Mouse (Mus musculus) bone marrow, adult 2 months (tissue): Measurements from ENCODE around the gene Stau1. TPM values are rescaled to one million over a fixed set of nuclear protein-coding genes. Genes with fewer than 3 reads are reported as not detected.

ENCODE experiments used
- H3K27ac ChIP-seq: fragments of 200-500 bp; 2 replicates; pipeline ENCODE4 v1.5.1; 2012; ENCODE audit warnings: low read depth, mild to moderate bottlenecking, control low read depth, inconsistent platforms, low read length; ENCODE audit not compliant: control insufficient read depth, poor library complexity, insufficient read depth
- H3K4me1 ChIP-seq: fragments of 200-500 bp; 2 replicates; pipeline ENCODE4 v1.6.1; 2011; ENCODE audit warnings: low read length; ENCODE audit not compliant: control insufficient read depth, insufficient read depth
- H3K4me3 ChIP-seq: fragments of 200-500 bp; replicated peaks from 2 replicates; pipeline ENCODE3; 2011; ENCODE audit warnings: mild to moderate bottlenecking, low read depth, low read length, control low read depth; ENCODE audit not compliant: control insufficient read depth
- CTCF ChIP-seq: fragments of 200-500 bp; IDR thresholded peaks from 2 replicates; pipeline ENCODE4 v1.5.1; 2011; ENCODE audit warnings: low read length, control low read depth; ENCODE audit not compliant: control insufficient read depth, insufficient read depth
- POLR2A ChIP-seq: fragments of 200-500 bp; IDR thresholded peaks from 2 replicates; pipeline ENCODE4 v1.6.1; 2011; ENCODE audit warnings: low read depth, mild to moderate bottlenecking, control low read depth, low read length, borderline replicate concordance; ENCODE audit not compliant: control insufficient read depth
- WGBS: fragments of 180-500 bp; shearing (Covaris S2); methylation state at CpG from one replicate; pipeline ENCODE4 v1.1.7; 2018; 5-methylcytosine and 5-hydroxymethylcytosine counted together
- polyA plus RNA-seq: library from polyadenylated mRNA; stranded (reverse); fragments of >200 nt; gene quantifications from 2 replicates; pipeline ENCODE4 v1.2.4, GENCODE M21; 2011; ENCODE audit warnings: low replicate concordance; ENCODE audit not compliant: missing spikeins, insufficient read depth, insufficient read length

Gene Stau1
- polyA plus RNA-seq, 1 experiment, result 36.0 TPM

DNA sequence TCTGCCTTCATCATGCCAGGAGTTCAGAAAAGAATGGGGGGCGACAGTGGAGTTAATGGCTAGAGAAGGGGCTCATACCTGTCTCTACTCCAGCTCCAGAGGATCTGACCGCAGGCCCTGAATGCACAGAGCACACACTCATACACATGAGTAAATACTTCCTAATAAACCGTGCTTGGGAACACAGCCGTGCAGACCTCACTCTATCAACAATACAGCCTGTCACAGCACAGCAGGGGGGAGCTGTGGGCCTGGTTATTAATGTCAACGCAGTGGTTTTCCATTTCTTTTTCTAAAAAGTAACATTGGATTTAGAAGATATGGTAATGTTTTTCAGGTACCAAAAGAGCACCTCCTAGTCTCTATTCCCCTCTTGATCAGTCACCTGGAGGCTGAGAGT lies 61.7 kb downstream of the Stau1 start:
- Histone ChIP-seq H3K4me1 (no peaks in the 10 kb centered on the region), H3K4me3 (no peak overlapping the region), H3K27ac (no peak overlapping the region)
- WGBS, result 95% methylated on average over 5 of the region's 5 CpGs
- TF ChIP-seq POLR2A (no peak), CTCF (no peak)

- Histone ChIP-seq H3K4me1 (no peaks in the 10 kb centered on the region), H3K4me3 (no peak overlapping the region), H3K27ac (no peak overlapping the region)
- WGBS, result 93% methylated on average over 6 of the region's 6 CpGs
- no peak for TF ChIP-seq POLR2A
- no peak for TF ChIP-seq CTCF
Observed at GRCm38 (mm10) chr2:166933943-166934342, 62.2 kb downstream of the Stau1 start.

GRCm38 (mm10) chr2:166923971-166924370 lies 72.1 kb downstream of the Stau1 start:
- Histone ChIP-seq H3K4me3 (no peak overlapping the region), H3K27ac (no peak overlapping the region), H3K4me1 (no peaks in the 10 kb centered on the region)
- TF ChIP-seq CTCF, result no peak
- TF ChIP-seq POLR2A, result no peak
- WGBS, result 87% methylated on average over 2 of the region's 2 CpGs

- H3K4me1 ChIP-seq, result no peaks in the 10 kb centered on the region; the same call in 1 of the 2 replicates
- TF ChIP-seq POLR2A (no peak), CTCF (no peak)
- 77% methylated on average over 8 of the region's 8 CpGs for WGBS
- no peak overlapping the region for H3K27ac ChIP-seq
- no peak overlapping the region for H3K4me3 ChIP-seq
Observed at GRCm38 (mm10) chr2:166910536-166910935, 85.6 kb downstream of the Stau1 start.

- no peak overlapping the region for H3K27ac ChIP-seq
- H3K4me1 ChIP-seq, result peaks cover 1% of the 10 kb centered on the region; the same call in 1 of the 2 replicates
- TF ChIP-seq CTCF (no peak), POLR2A (no peak)
- H3K4me3 ChIP-seq, result no peak overlapping the region
- WGBS, result 91% methylated on average over 3 of the region's 3 CpGs
Observed at GRCm38 (mm10) chr2:166909729-166910128, 86.4 kb downstream of the Stau1 start.

DNA sequence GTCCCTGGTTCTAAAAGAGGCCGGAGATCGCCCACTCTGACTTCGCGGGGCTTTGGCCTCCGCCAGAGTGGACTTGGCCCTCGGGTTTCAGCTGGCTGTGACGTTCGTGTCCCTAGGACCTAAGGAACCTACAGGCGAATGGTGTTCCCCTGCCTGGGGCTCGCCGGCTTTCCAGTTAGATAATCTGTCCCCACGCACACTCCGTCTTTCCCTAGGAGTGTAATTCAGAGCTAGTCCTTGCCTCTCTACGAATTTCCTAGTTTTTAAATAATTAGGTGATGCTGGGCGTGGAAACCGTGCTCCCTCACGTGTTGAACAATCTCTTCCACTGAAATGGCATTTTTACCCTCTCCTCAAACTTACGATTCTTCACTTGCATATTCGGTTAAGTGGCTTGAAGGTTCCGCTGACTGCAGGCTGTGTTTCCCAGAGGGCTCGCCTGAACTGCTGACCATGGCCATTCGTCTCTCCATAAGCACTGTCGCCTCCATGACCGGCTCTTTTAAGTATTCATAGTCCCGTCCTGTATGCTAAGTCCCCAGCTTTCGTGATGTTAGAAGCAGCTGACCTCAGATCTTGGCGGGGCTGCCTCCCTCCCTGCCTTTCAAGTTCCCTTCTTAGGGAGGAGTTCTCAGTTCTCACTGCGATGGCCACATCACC lies 89.4 kb downstream of the Stau1 start:
- TF ChIP-seq CTCF, result no peak
- TF ChIP-seq POLR2A, result no peak
- Histone ChIP-seq H3K27ac (peak overlapping the region; percentile 94), H3K4me3 (peak overlapping the region; percentile 82), H3K4me1 (peaks cover 1% of the 10 kb centered on the region; the same call in 1 of the 2 replicates)
- WGBS, result under 1% methylated on average over 28 of the region's 28 CpGs

DNA sequence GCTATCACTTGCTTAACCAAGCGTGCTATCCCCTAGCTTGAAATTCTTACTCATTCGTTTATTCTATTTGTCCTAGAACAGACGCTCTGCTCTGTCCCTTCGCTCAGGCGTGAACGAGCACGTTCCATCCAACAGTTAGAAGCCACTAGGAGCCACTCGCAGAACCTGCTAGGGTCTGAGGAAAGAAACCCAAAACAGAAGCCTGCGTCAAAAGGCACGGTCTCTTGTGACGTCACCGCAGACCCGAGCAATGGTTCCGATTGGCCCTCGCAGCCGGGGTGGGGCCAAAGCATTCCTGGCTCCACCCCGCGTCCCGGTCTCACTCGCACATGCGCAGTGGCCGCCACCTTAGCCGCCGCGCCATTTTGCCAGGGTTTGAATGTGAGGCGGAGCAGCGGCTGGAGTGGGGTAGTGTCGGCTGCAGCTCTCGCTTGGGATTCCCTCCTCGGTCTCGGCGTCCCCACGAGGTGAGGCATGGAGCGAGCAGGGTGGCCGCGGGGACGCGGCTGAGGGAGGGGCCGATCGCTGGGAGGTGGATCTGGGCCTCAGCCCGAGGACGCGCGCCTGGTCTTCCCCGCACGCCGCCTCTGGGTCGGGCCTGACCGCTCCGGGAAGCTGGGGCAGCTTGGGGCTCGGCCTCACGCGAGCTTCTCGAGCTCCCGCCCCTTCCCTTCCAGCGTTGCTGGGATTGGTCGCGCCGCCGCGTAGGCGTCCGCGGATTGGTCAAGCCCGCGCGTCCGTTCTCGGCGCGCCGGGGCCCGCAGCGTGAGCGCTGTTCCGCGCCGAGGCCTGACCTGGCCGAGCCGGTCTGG lies 90.2 kb downstream of the Stau1 start, which contains the start of gene Cse1l:
Cse1l (plus strand) TSS at position 330 of the 812 bp plus-strand sequence.
- under 1% methylated on average over 80 of the region's 80 CpGs for WGBS
- TF ChIP-seq CTCF, result no peak
- peak; percentile 85; the same call in 1 of the 2 replicates for TF ChIP-seq POLR2A
- Histone ChIP-seq H3K4me1 (peaks cover 1% of the 10 kb centered on the region; the same call in 1 of the 2 replicates), H3K27ac (peak within 1 kb of the TSS; percentile 94), H3K4me3 (peak within 1 kb of the TSS; percentile 83)

DNA sequence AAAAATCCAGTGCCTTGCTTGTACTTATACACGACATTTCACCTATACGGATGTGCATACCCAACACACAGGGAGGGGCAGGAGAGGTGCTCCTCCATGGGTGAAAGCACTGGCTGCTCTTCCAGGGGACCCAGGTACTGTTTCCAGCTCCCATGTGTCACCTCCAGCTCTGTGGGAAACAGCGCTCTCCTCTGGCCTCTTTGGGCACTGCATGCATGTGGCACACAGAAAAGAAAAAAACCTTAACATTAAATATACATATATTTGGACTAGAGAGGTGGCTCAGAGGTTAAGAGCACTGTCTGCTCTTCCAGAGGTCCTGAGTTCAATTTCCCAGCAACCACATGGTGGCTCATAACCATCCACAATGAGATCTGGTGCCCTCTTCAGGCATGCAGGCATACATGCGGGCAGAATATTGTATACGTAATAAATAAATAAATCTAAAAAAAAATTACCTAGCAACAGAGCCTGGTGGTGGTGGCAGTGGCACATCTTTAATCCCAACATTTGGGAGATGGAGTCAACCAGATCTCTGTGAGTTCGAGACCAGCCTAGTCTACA lies 92.3 kb downstream of the Stau1 start:
- 90% methylated on average over 6 of the region's 6 CpGs for WGBS
- Histone ChIP-seq H3K4me1 (peaks cover 1% of the 10 kb centered on the region; the same call in 1 of the 2 replicates), H3K27ac (no peak overlapping the region), H3K4me3 (no peak overlapping the region)
- TF ChIP-seq POLR2A (no peak), CTCF (no peak)
